Mouse (Mus musculus) liver, postnatal 0 days (tissue): ENCODE data around the gene Kirrel3.

Experiments
- CTCF ChIP-seq: sonication (generic); IDR thresholded peaks from 2 replicates; pipeline ENCODE4 v1.5.1; 2016; ENCODE audit warnings: antibody characterized with exemption, low read depth
- EP300 ChIP-seq: IDR thresholded peaks from 2 replicates; pipeline ENCODE4 v1.6.1; 2016; ENCODE audit warnings: antibody characterized with exemption, low read depth, mild to moderate bottlenecking

- no peak for TF ChIP-seq CTCF
- TF ChIP-seq EP300, result no peak
Observed at GRCm38 (mm10) chr9:35018056-35018455, 532.4 kb downstream of the Kirrel3 start.
